Mouse (Mus musculus) MEL (cell line): ENCODE measurements around the gene Suox. TPM values are rescaled to one million over a fixed set of nuclear protein-coding genes. Genes with fewer than 3 reads are reported as not detected.

Experiments used
- DNase-seq: peaks from one replicate; pipeline ENCODE4 v3.0.0; 2011; ENCODE audit warnings: low read depth, low spot score
- H3K27ac ChIP-seq: 2 replicates; pipeline ENCODE4 v1.5.1; 2012; ENCODE audit warnings: low read depth, mild to moderate bottlenecking, control low read depth, low read length, moderate library complexity; ENCODE audit not compliant: control insufficient read depth
- H3K27me3 ChIP-seq, 2 experiments: fragments of 150-350 bp in 1 of 2; sonication (generic) in 1 of 2; 2 replicates each; pipeline ENCODE4 v1.6.1; 2012; ENCODE audit warnings: low read length in 2 of 2, mild to moderate bottlenecking in 2 of 2, improper control_type of control experiment in 1 of 2, moderate library complexity in 1 of 2; ENCODE audit not compliant: insufficient read depth in 2 of 2, control insufficient read depth in 1 of 2
- H3K36me3 ChIP-seq, 2 experiments: 2 replicates each; pipeline ENCODE4 v1.6.1; 2012 to 2014; ENCODE audit warnings: low read length in 2 of 2, improper control_type of control experiment in 1 of 2, inconsistent platforms in 1 of 2, mild to moderate bottlenecking in 1 of 2; ENCODE audit not compliant: insufficient read depth in 2 of 2, control insufficient read depth in 1 of 2
- H3K4me1 ChIP-seq, 2 experiments: fragments of 150-350 bp in 1 of 2; sonication (generic) in 1 of 2; 2 replicates each; pipeline ENCODE4 v1.6.1; 2012; ENCODE audit warnings: low read length in 2 of 2, improper control_type of control experiment in 1 of 2, mild to moderate bottlenecking in 1 of 2; ENCODE audit not compliant: insufficient read depth in 2 of 2, control insufficient read depth in 1 of 2
- H3K4me3 ChIP-seq, 2 experiments: fragments of 150-350 bp in 1 of 2; sonication (generic) in 1 of 2; 2 replicates each; pipeline ENCODE4 v1.5.1; 2012; ENCODE audit warnings: low read depth in 2 of 2, low read length in 2 of 2, mild to moderate bottlenecking in 2 of 2, moderate library complexity in 2 of 2, control low read depth in 1 of 2, improper control_type of control experiment in 1 of 2; ENCODE audit not compliant: control insufficient read depth in 1 of 2, insufficient read depth in 1 of 2
- H3K79me2 ChIP-seq: 2 replicates; pipeline ENCODE4 v1.6.1; 2012; ENCODE audit warnings: mild to moderate bottlenecking, low read length, moderate library complexity; ENCODE audit not compliant: control insufficient read depth, poor library complexity, insufficient read depth
- H3K9ac ChIP-seq: 2 replicates; pipeline ENCODE4 v1.6.1; 2012; ENCODE audit warnings: low read depth, mild to moderate bottlenecking, control low read depth, low read length, moderate library complexity; ENCODE audit not compliant: control insufficient read depth, poor library complexity, severe bottlenecking
- H3K9me3 ChIP-seq: fragments of 150-350 bp; sonication (generic); replicated peaks from 2 replicates; pipeline ENCODE4 v1.6.1; 2012; ENCODE audit warnings: mild to moderate bottlenecking, low read length, improper control_type of control experiment, moderate library complexity; ENCODE audit not compliant: insufficient read depth
- E2F4 ChIP-seq: IDR thresholded peaks from 2 replicates; pipeline ENCODE4 v1.6.1; 2011; ENCODE audit warnings: low read depth, low read length, improper control_type of control experiment, borderline replicate concordance
- ELF1 ChIP-seq: IDR thresholded peaks from 2 replicates; pipeline ENCODE4 v1.6.1; 2014; ENCODE audit warnings: low read depth, mild to moderate bottlenecking, inconsistent platforms, low read length, improper control_type of control experiment, moderate library complexity
- EP300 ChIP-seq, 2 experiments: IDR thresholded peaks; 2 replicates each; pipeline ENCODE4 v1.6.1; 2011; ENCODE audit warnings: improper control_type of control experiment in 2 of 2, low read length in 2 of 2, low read depth in 1 of 2, mild to moderate bottlenecking in 1 of 2
- HCFC1 ChIP-seq: IDR thresholded peaks from 2 replicates; pipeline ENCODE4 v1.6.1; 2012; ENCODE audit warnings: low read depth, mild to moderate bottlenecking, inconsistent platforms, low read length, improper control_type of control experiment, moderate library complexity
- MAZ ChIP-seq: IDR thresholded peaks from 2 replicates; pipeline ENCODE4 v1.6.1; 2012; ENCODE audit warnings: low read depth, mild to moderate bottlenecking, inconsistent platforms, low read length, improper control_type of control experiment
- MYB ChIP-seq: IDR thresholded peaks from 2 replicates; pipeline ENCODE4 v1.6.1; 2011; ENCODE audit warnings: mild to moderate bottlenecking, low read depth, low read length, improper control_type of control experiment
- POLR2A ChIP-seq, 2 experiments: IDR thresholded peaks; 2 replicates each; pipeline ENCODE4 v1.6.1; 2011 to 2012; ENCODE audit warnings: low read length in 2 of 2, mild to moderate bottlenecking in 2 of 2, control low read depth in 1 of 2, improper control_type of control experiment in 1 of 2, low read depth in 1 of 2, moderate library complexity in 1 of 2; ENCODE audit not compliant: control insufficient read depth in 1 of 2, insufficient read depth in 1 of 2, poor library complexity in 1 of 2
- POLR2AphosphoS2 ChIP-seq: IDR thresholded peaks from 2 replicates; pipeline ENCODE4 v1.6.1; 2011; ENCODE audit warnings: low read length, improper control_type of control experiment
- POLR2AphosphoS5 ChIP-seq: IDR thresholded peaks from 2 replicates; pipeline ENCODE4 v1.6.1; 2012; ENCODE audit warnings: low read depth, borderline replicate concordance, mild to moderate bottlenecking, inconsistent platforms, low read length, moderate library complexity, mixed read lengths
- RCOR1 ChIP-seq: IDR thresholded peaks from 2 replicates; pipeline ENCODE4 v1.6.1; 2012; ENCODE audit warnings: low read depth, mild to moderate bottlenecking, inconsistent platforms, low read length, improper control_type of control experiment
- SMC3 ChIP-seq: IDR thresholded peaks from 2 replicates; pipeline ENCODE4 v1.6.1; 2011; ENCODE audit warnings: low read depth, low read length, improper control_type of control experiment
- UBTF ChIP-seq: IDR thresholded peaks from 2 replicates; pipeline ENCODE4 v1.6.1; 2012; ENCODE audit warnings: low read depth, mild to moderate bottlenecking, inconsistent platforms, low read length, improper control_type of control experiment, moderate library complexity, borderline replicate concordance; ENCODE audit not compliant: insufficient read depth
- USF2 ChIP-seq, 2 experiments: IDR thresholded peaks; 2 replicates each; pipeline ENCODE4 v1.6.1; 2011 to 2012; ENCODE audit warnings: improper control_type of control experiment in 2 of 2, low read length in 2 of 2, borderline replicate concordance in 1 of 2, inconsistent platforms in 1 of 2, low read depth in 1 of 2, mild to moderate bottlenecking in 1 of 2; ENCODE audit not compliant: insufficient read depth in 1 of 2
- ZC3H11A ChIP-seq: IDR thresholded peaks from 2 replicates; pipeline ENCODE4 v1.6.1; 2012; ENCODE audit warnings: low read depth, mild to moderate bottlenecking, inconsistent platforms, low read length, improper control_type of control experiment
- ZMIZ1 ChIP-seq: IDR thresholded peaks from 2 replicates; pipeline ENCODE4 v1.6.1; 2012; ENCODE audit warnings: low read depth, mild to moderate bottlenecking, inconsistent platforms, low read length, improper control_type of control experiment, moderate library complexity
- polyA plus RNA-seq, 2 experiments: library from polyadenylated mRNA; stranded (reverse) in 1 of 2; unstranded in 1 of 2; fragments of >175 nt in 1 of 2; fragments of >200 nt in 1 of 2; gene quantifications; 2 replicates each; pipeline versions ENCODE4 v1.2.1 to v1.2.4; 2012; ENCODE audit warnings: low replicate concordance in 2 of 2, low read depth in 1 of 2; ENCODE audit not compliant: insufficient read length in 2 of 2, insufficient read depth in 1 of 2, missing spikeins in 1 of 2
- total RNA-seq: library from RNA; depleted of rRNA; stranded (reverse); fragments of 300-350 nt; gene quantifications from 2 replicates; pipeline ENCODE4 v1.2.3, GENCODE M21; 2012

The Suox gene
- total and polyA plus RNA-seq, 3 experiments, result 4.7 to 7.2 TPM; not detected in 1

DNA sequence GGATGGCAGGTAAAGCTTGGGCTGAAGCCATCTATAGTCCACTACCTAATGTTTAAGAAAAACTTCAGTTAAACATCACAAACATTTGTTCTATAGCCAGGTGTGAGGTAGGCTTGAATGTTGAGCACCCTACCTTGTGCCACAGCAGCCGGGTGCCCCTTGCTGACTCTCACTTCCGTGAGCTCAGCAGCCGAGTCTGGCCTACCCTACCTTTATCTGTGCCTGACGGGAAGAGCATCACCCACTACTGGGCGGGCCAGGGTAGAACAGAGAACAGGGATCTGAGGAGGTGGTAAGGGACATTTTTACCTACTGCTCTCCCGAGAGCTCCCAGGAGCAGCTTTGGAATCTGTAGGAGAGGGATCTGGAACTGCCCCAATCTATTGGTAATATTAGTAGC lies 31.1 kb downstream of the Suox start:
- Histone ChIP-seq H3K4me3 (no peak overlapping the region), H3K4me1 (no peaks in the 10 kb centered on the region; a peak in 1 of 4 replicates), H3K9me3 (no peaks in the 10 kb centered on the region), H3K79me2 (no peaks in the 10 kb centered on the region), H3K36me3 (no peaks in the 10 kb centered on the region), H3K9ac (no peak overlapping the region), H3K27me3 (peaks cover 26 to 41% of the 10 kb centered on the region in 2 experiments), H3K27ac (no peak overlapping the region)
- no peak for DNase-seq
- TF ChIP-seq SMC3 (no peak), POLR2AphosphoS5 (no peak)

DNA sequence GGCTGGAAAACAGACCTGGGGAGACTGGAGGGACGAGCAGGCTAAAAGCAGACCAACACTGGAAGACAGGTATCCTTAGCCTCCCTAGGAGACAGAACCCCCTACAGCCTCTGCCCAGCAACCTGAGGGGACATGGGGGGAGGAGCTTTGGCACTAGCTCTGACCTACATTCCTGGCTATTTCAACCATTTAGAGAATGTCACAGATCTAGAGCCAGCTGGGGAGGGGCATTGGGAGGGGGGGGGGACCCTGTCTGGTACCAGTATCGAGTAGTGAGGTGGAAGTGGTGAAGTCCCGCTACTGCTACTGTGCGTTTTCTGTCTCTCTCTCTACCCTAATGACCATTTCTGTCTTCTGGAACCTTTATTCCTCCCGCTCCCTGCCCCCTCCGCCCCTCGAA lies 32.0 kb downstream of the Suox start:
- no peak overlapping the region for H3K27ac ChIP-seq
- peaks cover 23 to 33% of the 10 kb centered on the region in 2 experiments for H3K27me3 ChIP-seq
- TF ChIP-seq ELF1, result no peak
- no peak for TF ChIP-seq EP300 (IDR thresholded peaks at IDR 0.05; ENCODE audit: low read depth in 1 of 2, low read length in 2 of 2)
- TF ChIP-seq POLR2A (IDR thresholded peaks at IDR 0.05; ENCODE audit: control insufficient read depth in 1 of 2, insufficient read depth in 1 of 2, low read depth in 1 of 2, low read length in 2 of 2, poor library complexity in 1 of 2), result no peak
- no peak for TF ChIP-seq HCFC1
- no peak for TF ChIP-seq MYB
- no peak for TF ChIP-seq E2F4
- TF ChIP-seq POLR2AphosphoS2, result no peak
- no peak for TF ChIP-seq ZMIZ1
- TF ChIP-seq RCOR1, result no peak
- TF ChIP-seq MAZ, result no peak
- TF ChIP-seq USF2 (IDR thresholded peaks at IDR 0.05; ENCODE audit: borderline replicate concordance in 1 of 2, insufficient read depth in 1 of 2, low read depth in 1 of 2, low read length in 2 of 2), result no peak
- TF ChIP-seq ZC3H11A, result no peak
- no peak for TF ChIP-seq UBTF
- TF ChIP-seq, all 39 proteins: peak for 0
- no peaks in the 10 kb centered on the region for H3K36me3 ChIP-seq
- H3K4me1 ChIP-seq, result peaks cover 0 to 3% of the 10 kb centered on the region in 2 experiments; a peak in 2 of 4 replicates
- DNase-seq, result no peak
- no peaks in the 10 kb centered on the region for H3K9me3 ChIP-seq
- no peaks in the 10 kb centered on the region for H3K79me2 ChIP-seq
- no peak overlapping the region for H3K4me3 ChIP-seq
- no peak overlapping the region for H3K9ac ChIP-seq

DNA sequence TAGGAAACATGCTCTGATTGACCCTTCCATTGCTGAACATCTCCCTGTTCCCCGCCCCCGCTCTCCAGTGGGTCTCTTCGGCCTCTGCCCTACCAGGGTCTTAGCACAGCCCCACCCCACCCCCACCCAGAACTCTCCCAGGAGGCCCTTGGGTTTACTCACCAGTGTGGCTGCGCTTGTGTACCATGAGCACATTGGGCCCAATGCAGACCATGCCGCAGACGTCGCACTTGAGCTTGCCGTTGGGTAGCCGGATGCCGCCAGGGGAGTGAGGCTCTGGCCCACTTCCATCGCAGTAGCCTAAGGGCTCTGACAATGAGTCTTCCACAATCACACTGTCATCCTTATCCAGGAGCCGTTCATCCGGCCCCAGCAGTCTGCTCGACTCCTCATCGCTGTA lies 33.0 kb downstream of the Suox start:
- no peak overlapping the region for H3K27ac ChIP-seq
- peaks cover 0 to 3% of the 10 kb centered on the region in 2 experiments; a peak in 2 of 4 replicates for H3K4me1 ChIP-seq
- H3K36me3 ChIP-seq, result no peaks in the 10 kb centered on the region
- H3K9me3 ChIP-seq, result no peaks in the 10 kb centered on the region
- no peak overlapping the region for H3K9ac ChIP-seq
- TF ChIP-seq MAZ, result no peak
- no peak for TF ChIP-seq SMC3
- no peak for TF ChIP-seq POLR2AphosphoS2
- no peak overlapping the region for H3K4me3 ChIP-seq
- DNase-seq, result no peak
- peaks cover 25 to 30% of the 10 kb centered on the region in 2 experiments for H3K27me3 ChIP-seq
- H3K79me2 ChIP-seq, result no peaks in the 10 kb centered on the region
